Mouse (Mus musculus) right cerebral cortex, postnatal 36 days (tissue): ENCODE measurements around the gene Mtch1.
"Not testable (repeated sequence)": the region's sequence is repeated elsewhere in the genome, so short reads cannot be mapped to it uniquely, and the experiment has no call there.

ENCODE experiments used
- DNase-seq, 2 experiments: peaks; one replicate each; pipeline ENCODE4 v3.0.0; 2022; ENCODE audit warnings: low spot score in 2 of 2, mixed read lengths in 1 of 2

Gene Mtch1

DNA sequence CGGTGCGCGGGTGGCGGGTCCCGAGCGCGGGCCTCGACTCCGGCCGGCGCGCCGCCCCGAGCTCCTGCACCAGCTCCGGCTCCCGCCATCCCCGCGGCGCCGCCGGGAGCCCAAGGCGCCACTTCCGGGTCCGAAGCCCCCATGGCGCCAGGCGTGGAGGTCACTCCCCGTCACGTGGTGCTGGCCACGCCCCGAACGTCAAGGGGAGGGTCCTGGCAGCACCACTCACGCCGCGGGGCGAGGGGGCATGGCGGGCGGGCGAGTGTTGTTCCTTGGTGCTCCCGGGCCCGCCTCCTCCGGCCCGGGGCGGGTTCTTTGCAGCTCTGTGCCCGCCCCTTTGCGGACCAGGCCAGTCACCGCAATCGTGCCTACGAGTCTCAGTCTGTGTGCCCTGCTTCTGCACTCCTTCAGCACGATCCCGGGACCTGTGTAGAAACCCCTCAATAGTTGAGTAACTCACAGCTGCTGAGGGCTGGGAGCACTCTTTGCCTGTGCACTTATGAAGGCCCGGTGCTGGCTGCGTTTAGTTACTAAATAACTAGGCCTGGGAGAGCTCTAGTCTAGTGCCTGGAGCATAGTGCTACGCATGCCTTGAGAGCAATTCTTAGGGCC lies at the start of gene Mtch1:
TSS of gene Mtch1 (minus strand) at position 290 of the 612 bp plus-strand sequence.
- DNase-seq: peak; percentile 95 to 96

DNA sequence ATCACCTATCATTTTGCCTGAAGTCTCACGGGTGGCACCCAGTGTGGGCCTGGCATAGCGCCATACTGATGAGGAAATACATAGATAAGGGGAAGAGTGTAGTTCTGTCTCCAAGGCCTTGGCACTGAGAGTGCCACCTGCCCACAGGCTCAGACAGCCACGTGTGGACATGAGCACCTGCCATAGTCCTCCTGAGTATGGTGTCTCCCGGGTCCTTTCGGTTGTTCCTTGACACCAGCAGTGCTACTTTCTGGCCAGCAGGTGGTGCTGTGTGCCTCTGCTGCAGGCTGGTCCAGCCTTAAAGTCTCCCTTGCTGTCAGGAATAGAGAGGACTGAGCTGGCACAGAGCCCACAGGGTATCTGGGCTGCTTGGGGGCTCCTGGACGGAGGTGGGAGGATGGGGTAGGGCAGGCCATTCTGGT lies 49.1 kb upstream of the Mtch1 start:
- peak; percentile 44 to 50 for DNase-seq

DNA sequence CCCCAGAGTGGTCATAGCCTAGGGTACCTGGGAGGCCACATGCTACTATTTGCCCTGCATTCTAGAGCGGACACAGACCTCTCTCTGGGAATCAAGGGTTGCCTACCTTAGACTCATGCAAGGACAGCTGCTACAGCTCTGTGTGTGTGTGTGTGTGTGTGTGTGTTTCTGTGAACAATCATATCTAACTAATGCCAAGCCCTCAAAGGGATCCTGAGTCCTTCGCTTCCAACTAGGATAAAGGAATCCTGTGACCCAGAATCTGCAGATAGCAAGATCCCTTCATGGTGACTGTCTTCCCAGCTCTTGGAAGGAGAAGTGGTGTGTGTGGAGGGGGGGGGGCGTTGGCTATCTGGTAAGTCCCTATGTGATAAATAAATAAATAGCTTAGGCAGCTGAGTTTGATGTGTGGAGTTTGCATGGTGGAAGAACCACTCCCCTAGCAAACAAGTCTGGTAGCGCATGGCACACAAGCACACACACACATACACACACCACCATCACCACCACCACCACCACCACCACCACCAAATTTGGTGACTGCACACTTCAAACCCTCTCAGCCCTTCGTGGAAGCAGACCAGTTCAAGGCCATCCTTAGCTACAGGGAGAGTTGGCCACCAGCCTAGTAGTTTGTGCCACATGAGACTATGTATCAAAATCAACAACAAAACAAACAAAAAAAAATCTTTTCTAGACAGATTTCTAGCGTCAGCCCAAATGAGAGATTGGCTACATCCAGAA lies 48.5 kb upstream of the Mtch1 start:
- no peak for DNase-seq

DNA sequence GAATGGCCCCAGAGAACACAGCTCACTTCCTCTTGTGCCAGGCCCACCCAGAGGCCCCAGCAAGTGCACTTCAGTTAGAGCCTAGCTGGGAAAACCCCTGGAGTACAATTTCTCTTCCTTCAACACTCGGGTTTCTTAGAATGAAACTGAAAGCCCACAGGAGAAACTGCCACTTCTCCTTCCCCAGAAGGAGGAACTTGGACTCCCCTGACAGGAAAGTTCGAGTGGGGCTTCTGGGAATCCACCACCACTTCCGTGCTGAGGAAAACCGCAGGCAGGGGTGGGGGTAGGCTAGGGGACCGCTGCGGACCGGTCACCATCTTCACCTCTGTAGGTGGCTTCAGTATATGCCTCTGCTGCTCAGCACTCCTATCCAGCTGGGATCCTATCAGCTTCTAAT lies 47.6 kb upstream of the Mtch1 start:
- DNase-seq: no peak

DNA sequence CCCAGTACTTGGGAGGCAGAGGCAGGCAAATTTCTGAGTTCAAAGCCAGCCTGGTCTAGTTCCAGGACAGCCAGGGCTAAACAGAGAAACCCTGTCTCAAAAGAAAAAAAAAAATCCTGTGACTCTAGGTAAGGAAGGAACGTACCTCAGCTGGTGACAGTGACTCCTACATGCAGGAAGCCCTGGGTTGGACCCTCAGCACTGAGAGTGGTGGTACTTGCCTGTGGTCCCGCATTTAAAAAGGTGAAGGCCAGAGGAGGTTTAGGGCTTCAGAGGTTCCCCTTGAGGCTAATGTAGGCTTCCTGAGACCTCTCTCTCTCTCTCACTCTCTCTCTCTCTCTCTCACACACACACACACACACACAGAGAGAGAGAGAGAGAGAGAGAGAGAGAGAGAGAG lies 47.0 kb upstream of the Mtch1 start:
- not testable (repeated sequence) for DNase-seq

DNA sequence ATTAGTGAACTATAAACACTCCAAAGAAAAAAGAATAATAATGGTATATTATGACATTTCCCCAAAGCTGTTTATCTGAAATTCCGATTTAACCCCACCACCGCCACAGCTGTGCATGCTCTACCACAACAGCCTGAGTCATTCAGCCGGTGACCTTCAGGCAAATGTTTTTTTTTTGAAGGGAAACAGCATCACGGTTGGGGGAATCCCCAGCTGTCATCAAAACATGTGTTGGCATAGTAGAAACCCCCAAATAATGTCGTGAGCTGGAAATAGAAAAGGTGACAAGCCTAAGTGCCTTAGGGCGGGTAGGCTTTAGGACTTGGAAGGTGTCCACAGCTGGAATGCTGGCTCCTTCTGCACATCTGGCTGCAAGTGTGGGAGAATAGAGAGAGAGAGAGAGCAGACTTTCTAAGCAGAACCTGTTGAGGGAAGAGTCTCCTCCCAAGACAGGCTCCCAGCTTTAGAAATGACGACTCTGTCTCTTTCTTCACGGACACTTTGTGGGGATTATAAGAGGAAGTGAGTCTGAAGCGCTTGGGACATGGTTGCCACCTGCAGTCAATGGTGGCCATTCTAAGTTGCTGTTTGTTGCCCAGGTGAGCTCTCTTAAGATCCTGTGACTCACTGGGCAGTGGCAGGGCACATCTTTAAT lies 46.5 kb upstream of the Mtch1 start:
- DNase-seq: no peak

DNA sequence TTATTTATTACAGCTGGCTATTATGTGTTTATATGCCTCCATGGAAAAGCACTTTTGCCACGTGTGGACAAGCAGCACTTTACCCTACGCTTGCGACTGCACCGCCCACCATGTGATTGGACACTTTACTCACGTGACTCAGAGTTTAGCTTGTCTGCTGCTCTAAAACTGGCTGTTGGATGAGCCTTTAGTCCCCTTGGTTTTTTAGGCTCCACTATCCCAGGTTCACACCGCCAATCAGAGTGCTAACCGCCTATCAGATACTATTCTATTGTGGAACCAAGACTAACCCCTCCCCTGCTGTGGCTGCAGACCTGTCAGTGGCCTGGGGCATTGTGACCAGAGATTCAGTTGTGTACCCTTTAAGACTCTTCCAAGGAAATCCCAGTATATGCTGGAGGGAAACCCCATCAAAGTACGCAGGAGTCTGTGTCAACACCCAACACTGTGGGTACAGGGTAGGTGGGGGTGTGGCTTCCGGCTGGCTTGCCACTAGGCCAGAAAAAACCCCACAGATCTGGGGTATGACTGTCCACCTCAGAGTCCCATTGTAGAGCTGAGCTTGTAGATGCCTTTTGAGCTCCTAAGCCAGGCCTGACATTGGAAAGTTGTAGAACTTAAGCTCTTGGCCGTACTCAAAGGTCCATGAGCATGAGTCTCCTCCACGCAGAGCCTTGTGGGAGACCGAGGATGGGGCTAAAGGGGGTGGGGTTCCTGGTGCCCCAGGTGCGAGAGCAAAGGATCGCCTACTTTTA lies 45.8 kb upstream of the Mtch1 start:
- no peak for DNase-seq

DNA sequence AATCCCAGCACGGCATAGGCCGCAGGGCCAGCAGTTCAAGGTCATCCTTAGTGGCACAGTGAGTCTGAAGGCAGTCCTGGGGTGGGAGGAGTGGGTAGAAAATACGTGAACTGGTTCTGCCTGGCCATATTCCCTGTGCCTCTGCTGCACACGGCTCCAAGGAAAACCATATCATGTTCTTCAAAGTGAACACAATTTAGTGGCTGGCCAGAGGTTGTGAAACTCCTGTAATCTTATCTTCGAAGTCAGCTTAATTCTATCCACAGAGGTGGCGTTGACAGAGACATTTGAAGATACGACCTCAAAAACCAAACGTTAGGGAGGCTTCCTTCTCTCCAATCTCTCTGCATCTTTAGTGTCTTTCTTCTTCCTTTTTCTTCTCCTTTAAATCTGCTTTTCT lies 43.5 kb upstream of the Mtch1 start:
- DNase-seq: no peak

DNA sequence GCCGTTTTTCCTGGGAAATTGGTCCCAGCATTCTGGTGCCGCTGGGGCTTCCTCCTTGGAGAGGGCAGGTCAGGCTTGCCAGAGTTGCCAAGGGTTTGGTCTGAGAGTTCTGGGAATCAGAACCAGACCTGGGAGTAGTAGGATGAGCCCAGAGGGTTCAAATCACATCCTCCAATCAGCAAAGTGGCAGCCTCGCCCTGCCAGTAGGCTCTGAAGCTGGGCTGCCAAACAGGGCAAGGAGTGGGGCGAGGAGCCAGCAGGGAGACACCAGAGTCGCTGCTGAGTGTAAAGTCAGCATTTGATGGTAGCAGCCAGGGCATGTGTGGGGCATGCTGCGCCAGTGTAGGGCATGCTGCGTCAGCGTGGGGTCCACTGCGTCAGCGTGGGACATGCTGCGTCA lies 41.2 kb upstream of the Mtch1 start:
- no peak for DNase-seq

DNA sequence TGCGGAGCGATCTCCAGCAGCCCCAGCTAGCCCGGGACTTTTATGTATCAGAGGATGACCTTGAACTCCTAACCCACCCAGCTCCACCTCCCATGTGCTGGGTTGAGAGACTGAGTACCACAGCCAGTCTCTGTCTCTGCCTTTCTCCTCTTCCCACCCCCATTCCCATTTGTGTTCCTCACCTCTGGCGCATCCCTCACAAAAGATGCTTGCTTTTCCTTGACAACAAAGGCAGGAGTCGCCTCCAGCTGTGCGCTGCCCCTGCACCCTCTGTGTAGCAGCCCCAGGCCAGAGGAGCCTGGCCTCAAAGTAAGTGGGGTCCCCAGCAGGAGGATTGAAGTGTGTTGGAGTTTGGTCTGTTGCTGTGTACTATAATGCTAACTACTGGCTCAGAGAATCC lies 38.0 kb upstream of the Mtch1 start:
- no peak for DNase-seq

DNA sequence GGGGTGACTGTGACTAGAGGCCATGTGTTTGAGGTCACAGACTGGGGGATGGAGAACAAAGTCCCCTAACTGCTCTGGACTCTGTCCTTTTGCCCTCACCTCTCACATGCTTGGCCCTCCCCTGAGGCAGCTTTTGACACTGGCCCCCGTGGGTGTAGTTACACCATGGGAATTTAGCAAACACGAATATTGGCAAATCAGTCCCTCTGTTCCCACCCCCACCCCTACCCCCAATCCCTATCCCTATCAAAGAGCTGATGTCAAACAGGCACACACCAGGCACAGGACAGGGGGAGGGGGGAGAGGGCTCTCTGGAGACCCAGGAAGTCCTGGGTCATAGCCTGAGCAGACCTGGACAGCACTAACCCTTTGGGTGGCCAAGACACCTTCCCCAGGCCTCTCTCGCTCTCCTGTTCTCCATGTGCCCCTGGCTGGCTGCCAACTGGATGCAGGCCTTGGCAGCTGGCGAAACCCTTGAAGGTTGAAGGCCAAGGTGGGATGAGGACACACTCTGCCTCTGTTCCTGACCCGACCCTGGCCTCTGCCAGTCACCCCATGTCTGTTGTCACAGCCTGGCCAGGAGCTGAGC lies 37.2 kb upstream of the Mtch1 start:
- no peak for DNase-seq

DNA sequence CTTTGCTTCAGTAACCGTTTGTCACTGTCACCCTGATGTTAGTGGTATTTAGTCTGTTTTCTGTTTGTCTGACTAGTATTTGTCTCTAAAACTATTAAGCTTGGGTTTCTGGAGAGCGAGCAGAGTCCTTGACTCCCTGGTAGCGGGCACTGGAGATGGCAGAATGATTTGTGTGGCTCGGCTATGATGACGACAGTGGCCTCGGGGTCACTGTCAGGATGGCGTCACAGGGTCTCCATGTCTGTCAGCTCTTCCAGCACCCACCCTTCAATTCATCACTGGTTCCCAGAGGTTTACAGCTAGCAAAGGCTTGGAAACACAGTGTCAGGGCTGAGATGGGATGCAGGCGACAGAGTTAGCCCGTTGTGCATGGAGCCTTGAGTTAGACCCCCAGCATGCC lies 36.2 kb upstream of the Mtch1 start:
- no peak for DNase-seq

DNA sequence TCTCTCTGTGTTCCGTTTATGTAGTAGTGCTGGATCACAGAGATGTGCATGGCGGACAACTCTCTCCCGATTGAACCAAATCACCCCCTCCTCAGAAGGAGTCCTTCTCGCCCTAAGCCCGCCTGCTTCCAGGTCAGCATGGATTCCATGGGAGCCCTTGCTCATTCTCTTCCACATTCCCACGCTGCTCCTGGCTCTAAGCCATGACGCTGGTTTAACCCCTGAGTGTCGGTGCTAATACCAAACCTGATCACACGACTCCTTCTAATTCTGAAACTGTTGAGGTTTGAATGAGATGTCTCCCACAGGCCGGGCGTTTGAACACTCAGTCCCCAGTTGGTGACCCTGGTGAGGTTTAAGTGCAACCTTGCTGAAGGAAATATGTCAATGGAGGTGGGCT lies 34.7 kb upstream of the Mtch1 start:
- DNase-seq: no peak

DNA sequence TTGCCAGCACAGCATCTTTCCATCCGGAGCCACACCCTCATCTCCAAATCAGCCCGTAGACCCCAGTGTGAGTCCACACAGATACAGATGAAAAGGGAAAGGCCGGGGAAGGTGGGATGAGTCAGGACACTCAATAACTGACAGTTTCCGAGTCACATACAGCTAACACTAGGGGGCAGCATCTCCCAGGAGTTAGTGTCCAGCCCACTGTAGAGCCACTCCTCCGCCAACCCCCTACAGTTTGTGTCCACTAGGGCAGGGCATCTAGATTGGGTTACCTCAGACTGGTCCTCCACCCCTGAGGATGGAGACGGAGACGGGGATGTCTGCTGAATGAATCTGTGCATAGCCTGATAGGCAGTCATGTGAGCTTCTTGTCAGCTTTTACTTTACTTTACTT lies 33.7 kb upstream of the Mtch1 start:
- peak in 1 of 2 experiments; percentile 14 for DNase-seq

DNA sequence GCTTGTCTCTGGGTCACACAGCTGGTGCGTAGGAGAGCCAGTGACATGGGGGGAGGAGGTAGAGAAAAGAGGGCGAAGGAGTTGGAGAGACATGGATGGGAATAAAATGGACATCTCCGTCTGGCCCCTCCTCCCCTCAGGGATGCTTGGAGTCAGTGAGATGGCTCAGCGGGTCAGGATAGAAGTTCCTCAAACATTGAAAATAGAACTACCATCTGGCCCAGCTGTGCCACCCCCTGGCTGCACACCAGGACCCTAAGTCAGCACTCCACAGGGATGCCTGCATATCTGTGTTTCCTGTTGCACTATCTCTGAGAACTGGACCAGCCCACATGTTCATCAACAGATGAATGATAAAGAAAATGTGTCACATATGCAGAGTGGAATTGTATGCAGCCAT lies 32.5 kb upstream of the Mtch1 start:
- no peak for DNase-seq

DNA sequence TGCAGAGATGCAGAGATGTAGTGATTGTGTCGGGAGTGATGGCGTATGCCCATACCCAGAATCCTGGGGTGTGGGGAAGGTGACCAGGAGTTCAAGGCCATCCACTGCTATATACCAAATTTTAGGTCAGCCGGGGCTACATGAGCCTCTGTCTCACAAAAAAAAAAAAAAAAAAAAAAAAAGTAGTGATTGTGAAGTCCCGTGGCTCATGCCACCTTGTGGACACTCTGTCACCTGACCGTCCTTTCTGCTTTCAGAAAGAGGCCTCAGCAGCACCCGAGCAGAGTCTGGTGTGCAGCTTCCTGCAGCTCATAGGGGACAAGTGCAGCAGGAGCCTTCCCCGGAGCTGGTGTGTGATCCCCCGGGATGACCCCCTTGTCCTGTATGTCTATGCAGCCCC lies 30.3 kb upstream of the Mtch1 start:
- DNase-seq: no peak

DNA sequence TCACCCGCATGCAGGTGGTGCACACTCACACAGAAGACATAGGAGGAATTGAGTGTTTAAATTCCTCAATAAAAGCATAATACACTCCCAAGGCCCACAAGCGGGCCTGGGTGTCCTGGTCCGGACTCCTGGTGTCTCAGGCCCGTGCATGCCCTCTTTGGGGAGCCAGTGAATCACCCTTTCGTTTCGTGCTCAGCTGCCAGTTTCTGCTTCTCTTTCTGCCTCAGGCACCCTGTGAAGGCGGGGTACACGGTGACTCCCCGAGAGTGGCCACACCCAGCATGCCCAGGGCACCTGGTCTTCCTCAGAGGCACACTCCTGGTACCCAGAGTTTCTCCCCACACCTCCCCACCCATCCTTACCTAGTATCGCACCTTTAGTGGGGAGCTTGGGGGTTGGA lies 28.1 kb upstream of the Mtch1 start:
- DNase-seq: no peak

DNA sequence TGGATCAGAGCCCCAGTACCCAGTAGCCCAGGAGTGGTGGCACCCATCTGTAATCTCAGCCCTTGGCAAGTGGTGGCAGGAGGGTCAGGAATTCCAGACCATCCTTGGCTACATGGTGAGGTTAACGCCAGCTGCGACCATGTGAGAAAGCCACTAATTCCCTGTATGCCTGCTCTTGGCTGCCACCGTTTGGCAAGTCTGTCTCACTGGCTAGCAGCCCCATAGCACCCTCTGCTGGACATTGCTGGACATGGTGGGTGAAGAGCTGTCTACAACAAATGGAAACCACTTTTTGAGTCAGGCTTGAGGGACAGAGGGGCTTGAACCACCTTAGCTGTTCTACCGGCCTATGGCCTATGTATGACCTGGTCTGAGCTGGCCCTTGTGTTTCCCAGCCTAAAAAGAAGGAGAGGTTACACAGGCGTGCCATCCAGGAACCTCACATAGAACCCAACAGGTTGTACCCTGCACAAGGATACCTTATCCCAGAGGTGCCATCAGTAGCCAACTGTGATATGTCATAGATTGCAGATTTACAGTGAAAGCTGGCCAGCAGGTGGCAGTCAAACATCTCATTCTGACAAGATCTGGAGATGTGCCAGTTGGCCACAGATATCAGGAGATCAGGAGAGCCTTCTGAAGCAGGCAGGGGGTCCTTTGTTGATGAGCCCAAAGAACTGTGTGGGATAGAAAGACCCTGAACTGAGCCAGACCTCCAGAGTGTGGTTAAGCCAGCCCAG lies 23.4 kb upstream of the Mtch1 start:
- DNase-seq: peak; percentile 82 to 85

DNA sequence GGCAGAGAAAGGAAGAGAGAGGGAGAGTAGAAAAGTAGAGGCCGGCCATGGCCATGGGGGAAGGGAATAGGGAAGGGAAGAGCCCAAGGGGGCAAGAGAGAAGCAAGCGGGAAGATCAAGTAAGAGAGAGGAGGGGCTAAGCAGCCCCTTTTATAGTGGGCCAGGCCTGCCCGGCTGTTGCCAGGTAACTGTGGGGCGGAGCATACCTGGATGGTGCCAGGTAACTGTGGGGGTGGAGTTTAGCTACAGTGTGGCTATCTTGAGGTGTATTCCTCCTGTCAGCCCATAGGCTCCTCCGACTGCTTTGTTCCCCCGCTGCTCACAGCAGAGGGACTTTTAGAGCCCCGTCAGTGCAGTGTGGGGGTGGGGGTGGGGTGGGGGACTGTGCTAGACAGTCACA lies 21.0 kb upstream of the Mtch1 start:
- DNase-seq: no peak

DNA sequence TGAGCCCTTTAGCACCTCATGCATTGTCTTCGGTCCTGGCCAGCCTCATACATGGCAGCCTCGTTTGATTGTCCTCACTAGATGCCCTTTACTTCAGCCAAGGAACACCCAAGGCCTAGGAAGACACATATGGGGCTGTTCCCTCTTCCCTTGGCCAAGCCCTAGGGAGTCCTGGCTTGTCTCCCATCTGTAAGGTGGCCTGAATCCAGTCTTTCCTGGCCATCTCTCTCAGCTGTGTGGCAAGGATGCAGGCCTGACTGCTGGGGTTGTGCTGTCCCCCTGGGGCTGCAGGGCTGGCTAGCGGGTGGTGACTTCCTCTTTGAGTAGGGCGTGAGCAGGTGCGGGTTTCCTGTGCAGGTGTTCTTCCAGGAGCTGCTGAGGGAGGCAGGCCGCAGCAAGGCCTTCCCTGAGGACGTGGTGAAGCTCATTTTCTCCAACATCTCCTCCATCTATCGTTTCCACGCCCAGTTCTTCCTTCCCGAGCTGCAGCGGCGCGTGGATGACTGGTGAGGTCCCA lies 17.4 kb upstream of the Mtch1 start:
- DNase-seq: no peak

DNA sequence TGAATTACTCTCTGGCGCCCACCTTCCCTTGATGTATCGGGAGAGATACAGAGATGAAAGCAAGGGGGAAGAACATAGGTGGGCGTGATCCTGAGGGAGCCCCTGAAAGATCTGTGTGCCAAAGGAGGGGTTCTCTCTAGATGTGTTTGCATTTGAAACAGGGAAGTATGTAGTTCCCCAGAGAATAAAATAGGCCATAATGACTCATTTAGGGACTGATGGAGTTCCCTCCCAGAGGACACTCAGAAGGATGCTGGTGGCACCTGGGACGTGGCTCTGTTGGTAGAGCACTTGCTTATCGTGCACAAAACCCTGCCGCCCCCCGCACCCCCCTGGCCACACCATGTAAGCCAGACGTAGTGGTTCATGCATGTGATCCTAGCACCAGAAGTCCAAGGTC lies 15.4 kb upstream of the Mtch1 start:
- DNase-seq: no peak
